Mouse (Mus musculus) midbrain, embryonic 15.5 days (tissue): ENCODE data around the gene Jam3. TPM values are rescaled to one million over a fixed set of nuclear protein-coding genes. Genes with fewer than 3 reads are reported as not detected.
"Not testable (repeated sequence)": the region's sequence is repeated elsewhere in the genome, so short reads cannot be mapped to it uniquely, and the experiment has no call there.

ENCODE experiments used
- ATAC-seq: fragments of 200-750 bp; cut with Nextera tagmentation; replicated peaks from 2 replicates; pipeline ENCODE4 v1.8.0; 2017; ENCODE audit warnings: moderate TSS enrichment
- H3K27ac ChIP-seq: fragments of 300-500 bp; sonication (generic); 2 replicates; pipeline ENCODE4 v1.5.1; 2015; ENCODE audit warnings: mild to moderate bottlenecking, inconsistent platforms
- H3K27me3 ChIP-seq: fragments of 300-500 bp; sonication (generic); replicated peaks from 2 replicates; pipeline ENCODE4 v1.6.1; 2015; ENCODE audit warnings: inconsistent platforms
- H3K36me3 ChIP-seq: fragments of 300-500 bp; sonication (generic); replicated peaks from 2 replicates; pipeline ENCODE4 v1.6.1; 2015; ENCODE audit warnings: inconsistent platforms
- H3K4me1 ChIP-seq: fragments of 300-500 bp; sonication (generic); 2 replicates; pipeline ENCODE4 v1.6.1; 2015; ENCODE audit warnings: inconsistent platforms
- H3K4me2 ChIP-seq: fragments of 300-500 bp; sonication (generic); 2 replicates; pipeline ENCODE4 v1.6.1; 2015; ENCODE audit warnings: inconsistent platforms, mild to moderate bottlenecking, moderate library complexity
- H3K4me3 ChIP-seq: fragments of 300-500 bp; sonication (generic); 2 replicates; pipeline ENCODE4 v1.5.1; 2015; ENCODE audit warnings: mild to moderate bottlenecking, inconsistent platforms
- H3K9ac ChIP-seq: fragments of 300-500 bp; sonication (generic); 2 replicates; pipeline ENCODE4 v1.6.1; 2015; ENCODE audit warnings: mild to moderate bottlenecking, inconsistent platforms
- H3K9me3 ChIP-seq: fragments of 300-500 bp; sonication (generic); 2 replicates; pipeline ENCODE4 v1.6.1; 2016; ENCODE audit warnings: inconsistent platforms
- WGBS: fragments of 180-500 bp; shearing (Covaris S2); methylation state at CpG from one replicate; pipeline ENCODE4 v1.1.7; 2015; ENCODE audit warnings: mixed read lengths; 5-methylcytosine and 5-hydroxymethylcytosine counted together
- polyA plus RNA-seq: library from polyadenylated mRNA; unstranded; fragments of >200 nt; fragmentation: Nextera tagmentation; extraction: Ambion mirVana; gene quantifications from 2 replicates; pipeline ENCODE4 v1.2.1, GENCODE M21; 2015

The Jam3 gene
- polyA plus RNA-seq, 1 experiment from 2014 or later, result 52.2 TPM

DNA sequence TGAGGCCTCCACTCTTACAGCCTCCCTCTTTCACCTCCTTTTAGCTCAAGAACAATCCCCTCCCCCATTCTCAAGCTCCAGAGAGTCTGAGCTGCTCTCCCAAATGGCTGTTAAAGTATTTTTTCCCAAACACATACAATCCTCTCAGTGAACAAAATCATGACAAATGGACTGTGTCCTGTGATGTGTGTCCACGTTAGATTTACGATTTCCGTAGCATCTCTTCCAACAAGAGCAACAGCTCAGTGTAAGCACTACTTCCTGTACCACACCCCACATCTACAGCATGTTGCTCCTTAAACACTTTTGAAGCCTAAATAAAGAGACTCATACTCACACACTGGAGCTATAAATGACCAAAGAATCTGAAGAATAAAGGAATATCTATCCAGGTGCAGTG, 10.4 kb upstream of the Jam3 start:
- no peaks in the 10 kb centered on the region for H3K36me3 ChIP-seq
- no peaks in the 10 kb centered on the region for H3K9me3 ChIP-seq
- no peak overlapping the region for H3K9ac ChIP-seq
- no peak overlapping the region for H3K27ac ChIP-seq
- 81% methylated on average over 3 of the region's 3 CpGs for WGBS
- no peaks in the 10 kb centered on the region for H3K27me3 ChIP-seq
- no peak for ATAC-seq
- H3K4me1 ChIP-seq, result no peaks in the 10 kb centered on the region
- no peak overlapping the region for H3K4me3 ChIP-seq
- H3K4me2 ChIP-seq, result no peak overlapping the region

DNA sequence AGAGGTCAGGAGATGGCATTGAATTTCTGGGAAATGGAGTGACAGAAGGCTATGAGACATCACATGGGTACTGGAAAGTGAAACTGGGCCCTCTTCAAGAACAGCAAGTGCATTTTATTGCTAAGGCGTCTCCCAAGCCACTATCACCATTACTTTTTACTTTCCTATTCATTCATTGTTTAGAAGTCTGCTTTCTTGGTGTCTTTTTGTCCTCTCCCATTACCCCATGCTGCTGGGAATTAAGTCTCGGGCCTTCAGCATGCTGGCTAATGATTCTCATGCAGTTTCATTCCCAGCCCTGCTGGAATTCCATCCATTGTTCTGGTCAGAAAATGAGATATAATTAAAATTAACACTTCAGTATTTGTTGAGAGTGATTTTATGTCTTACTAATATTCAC, 9.7 kb upstream of the Jam3 start:
- 12% methylated on average over 2 of the region's 2 CpGs for WGBS
- H3K4me2 ChIP-seq, result no peak overlapping the region
- H3K27me3 ChIP-seq, result no peaks in the 10 kb centered on the region
- no peak for ATAC-seq
- H3K9me3 ChIP-seq, result no peaks in the 10 kb centered on the region
- H3K36me3 ChIP-seq, result no peaks in the 10 kb centered on the region
- no peak overlapping the region for H3K27ac ChIP-seq
- H3K4me1 ChIP-seq, result no peaks in the 10 kb centered on the region
- H3K9ac ChIP-seq, result no peak overlapping the region
- H3K4me3 ChIP-seq, result no peak overlapping the region

DNA sequence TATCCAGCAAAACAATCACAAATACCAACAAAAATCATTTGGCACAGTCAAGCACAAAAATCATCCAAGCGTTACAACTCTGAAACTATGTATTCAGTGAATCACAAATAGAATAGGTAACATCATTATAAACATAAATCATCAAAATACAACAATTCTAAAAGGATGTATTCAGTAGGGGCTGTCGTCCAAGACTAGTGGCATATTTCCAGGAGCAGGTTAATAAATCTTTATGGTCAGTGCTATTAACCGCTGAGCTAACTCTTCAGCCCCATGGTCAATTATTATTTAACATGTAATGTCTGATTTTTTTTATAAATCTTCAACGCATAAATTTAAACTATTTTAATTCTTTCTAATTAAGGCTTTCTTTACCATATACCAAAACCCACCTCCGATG, 8.4 kb upstream of the Jam3 start:
- not testable (repeated sequence) for H3K4me1 ChIP-seq, H3K27me3 ChIP-seq, H3K9ac ChIP-seq, H3K4me2 ChIP-seq, H3K36me3 ChIP-seq, H3K4me3 ChIP-seq, H3K27ac ChIP-seq, ATAC-seq, H3K9me3 ChIP-seq
- 91% methylated on average over 5 of the region's 5 CpGs for WGBS

DNA sequence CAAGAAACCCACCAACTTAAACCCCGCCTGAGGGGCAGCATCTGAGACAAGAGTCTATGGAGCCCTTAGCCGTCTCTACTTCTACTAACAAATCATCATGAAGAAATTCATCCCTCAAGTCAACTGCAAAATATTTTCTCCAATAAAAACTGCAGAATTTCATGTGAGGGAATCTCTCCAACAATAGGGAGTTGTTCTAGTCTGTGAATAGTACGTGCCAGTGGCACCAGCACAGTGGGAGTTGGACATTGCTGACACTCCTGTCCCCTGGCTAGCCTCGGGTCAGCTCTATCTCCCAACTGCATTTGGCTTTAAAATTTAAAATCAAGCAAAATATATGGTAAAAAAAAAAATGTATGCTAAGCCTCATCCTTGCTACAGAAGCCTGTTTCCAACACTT, 1.4 kb downstream of the Jam3 start:
- no peak for ATAC-seq
- 46% methylated on average over 4 of the region's 4 CpGs for WGBS
- Histone ChIP-seq H3K27me3 (no peaks in the 10 kb centered on the region), H3K9me3 (no peaks in the 10 kb centered on the region), H3K9ac (no peak overlapping the region), H3K4me1 (peaks cover 55% of the 10 kb centered on the region), H3K4me2 (peak overlapping the region; percentile 80), H3K27ac (no peak overlapping the region), H3K4me3 (peak overlapping the region; percentile 74), H3K36me3 (no peaks in the 10 kb centered on the region)

DNA sequence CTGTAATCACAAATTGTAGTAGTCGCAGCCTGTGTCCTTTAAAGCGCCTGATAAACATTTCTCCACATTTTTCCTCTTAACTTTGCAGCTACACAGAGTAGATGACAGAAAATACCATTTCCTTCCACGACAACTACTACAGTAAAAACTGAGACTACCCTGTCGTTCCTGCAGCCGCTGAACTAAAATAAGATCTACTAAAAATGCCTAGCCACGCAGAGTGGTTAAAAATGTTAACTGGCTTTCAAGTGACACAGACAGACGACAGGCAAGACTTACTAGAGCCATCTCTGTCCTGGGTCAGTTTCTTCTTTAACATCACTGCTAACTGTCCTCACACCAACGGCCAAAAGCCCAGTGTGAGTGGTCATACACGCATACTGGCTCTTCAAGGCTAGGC, 5.4 kb downstream of the Jam3 start:
- Histone ChIP-seq H3K4me2 (peak overlapping the region; percentile 12; the same call in 1 of the 2 replicates), H3K36me3 (no peaks in the 10 kb centered on the region), H3K27me3 (no peaks in the 10 kb centered on the region), H3K27ac (0 out of 2 replicates have a peak overlapping the region, but pooled peaks have one; percentile 35), H3K9me3 (no peaks in the 10 kb centered on the region), H3K4me3 (no peak overlapping the region), H3K9ac (no peak overlapping the region), H3K4me1 (peaks cover 57% of the 10 kb centered on the region)
- WGBS, result 39% methylated on average over 9 of the region's 9 CpGs
- no peak for ATAC-seq

DNA sequence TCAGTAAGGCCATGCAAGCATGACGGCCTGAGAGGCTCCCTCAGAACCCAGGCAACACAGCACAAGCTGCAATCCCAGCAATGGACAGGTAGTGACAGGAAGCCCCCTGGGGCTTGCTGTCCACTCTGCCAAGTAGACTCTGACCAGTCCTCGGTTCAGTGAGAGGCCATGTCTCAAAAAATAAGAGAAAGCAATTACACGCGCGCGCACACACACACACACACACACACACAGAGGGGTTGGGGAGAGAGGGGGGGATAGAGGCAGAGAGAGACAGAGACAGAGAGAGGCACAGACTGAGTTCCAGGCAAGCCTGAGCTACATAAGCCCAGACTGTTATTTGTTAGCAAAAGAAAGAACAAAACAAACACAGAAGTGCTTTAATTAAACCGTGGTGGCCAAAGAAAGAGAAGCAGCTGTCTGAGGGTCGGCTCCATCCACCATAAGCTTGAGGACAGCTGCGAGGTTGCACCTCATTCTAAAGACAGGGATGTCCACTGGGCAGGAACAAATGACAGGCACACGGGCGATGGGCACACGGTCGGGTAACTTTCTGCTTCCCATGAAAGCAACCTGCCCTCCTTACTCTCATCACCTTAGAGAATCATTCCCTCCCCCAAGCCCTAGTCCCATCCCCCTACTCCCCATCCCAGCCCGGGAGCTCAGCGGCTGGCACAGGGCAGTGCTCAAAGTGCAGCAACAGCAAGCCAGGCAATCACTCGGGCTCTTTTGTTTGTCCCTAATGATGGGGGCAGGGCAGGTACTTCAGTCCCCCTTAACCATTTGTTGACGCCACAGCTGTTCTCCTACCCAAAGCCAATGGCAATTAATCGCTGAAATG, 6.4 kb downstream of the Jam3 start:
- 16% methylated on average over 18 of the region's 18 CpGs for WGBS
- peak overlapping the region; percentile 46 for H3K27ac ChIP-seq
- H3K4me3 ChIP-seq, result no peak overlapping the region; the same call in none of the 2 replicates

DNA sequence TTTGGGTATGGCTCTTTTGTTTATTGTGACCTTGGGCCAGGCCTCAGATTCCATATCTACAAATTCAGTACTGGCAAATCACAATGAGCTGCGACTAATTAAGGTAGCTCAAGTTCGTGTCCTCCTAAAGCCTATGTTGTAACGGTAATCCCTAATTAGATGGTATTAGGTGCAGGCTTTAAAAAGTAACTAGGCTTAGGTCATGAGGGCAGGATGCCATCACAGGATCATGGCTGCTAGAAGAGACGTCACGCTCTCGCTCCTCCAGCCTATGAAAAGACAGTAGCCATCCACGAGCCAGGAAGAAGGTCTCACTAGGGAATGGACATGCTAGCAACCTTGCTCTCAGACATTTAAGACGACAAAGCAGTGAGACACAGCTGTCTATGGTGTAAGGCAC, 7.3 kb downstream of the Jam3 start:
- Histone ChIP-seq H3K9me3 (no peaks in the 10 kb centered on the region), H3K4me1 (peaks cover 41% of the 10 kb centered on the region), H3K36me3 (no peaks in the 10 kb centered on the region), H3K27me3 (no peaks in the 10 kb centered on the region), H3K9ac (no peak overlapping the region), H3K4me2 (peak overlapping the region; percentile 35; the same call in 1 of the 2 replicates), H3K27ac (no peak overlapping the region), H3K4me3 (no peak overlapping the region)
- WGBS, result 70% methylated on average over 8 of the region's 8 CpGs
- ATAC-seq, result no peak

More for the DNA sequence above, 6.4 kb downstream of the Jam3 start:
- Histone ChIP-seq H3K4me1 (peaks cover 49% of the 10 kb centered on the region), H3K27me3 (no peaks in the 10 kb centered on the region), H3K36me3 (no peaks in the 10 kb centered on the region), H3K9ac (no peak overlapping the region), H3K9me3 (no peaks in the 10 kb centered on the region), H3K4me2 (peak overlapping the region; percentile 35)
- ATAC-seq, result peak; percentile 70

DNA sequence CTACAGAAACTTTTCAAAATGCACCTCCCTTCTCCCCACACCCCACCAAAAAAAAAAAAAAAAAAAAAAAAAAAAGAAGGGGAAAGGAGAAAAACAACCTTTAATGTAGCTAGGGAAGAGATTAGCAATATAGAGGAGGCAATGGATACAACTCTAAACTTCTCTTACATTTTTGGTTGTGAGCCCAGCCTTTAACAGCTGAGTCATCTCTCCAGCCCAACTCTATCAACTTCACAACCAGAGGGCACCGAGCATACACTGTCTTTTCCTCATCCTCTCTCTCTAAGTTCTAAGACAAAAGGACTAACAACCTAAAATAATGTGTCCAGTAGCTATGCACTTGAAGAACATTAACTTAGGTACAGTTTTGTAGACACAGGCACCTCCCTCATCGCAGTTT, 8.4 kb downstream of the Jam3 start:
- Histone ChIP-seq H3K9me3 (no peaks in the 10 kb centered on the region), H3K27me3 (no peaks in the 10 kb centered on the region), H3K4me2 (no peak overlapping the region), H3K4me3 (no peak overlapping the region), H3K27ac (no peak overlapping the region), H3K4me1 (peaks cover 35% of the 10 kb centered on the region), H3K36me3 (0 out of 2 replicates have a peak, but pooled peaks cover under 1% of the 10 kb centered on the region), H3K9ac (no peak overlapping the region)
- no peak for ATAC-seq
- WGBS, result 95% methylated on average over 2 of the region's 2 CpGs

DNA sequence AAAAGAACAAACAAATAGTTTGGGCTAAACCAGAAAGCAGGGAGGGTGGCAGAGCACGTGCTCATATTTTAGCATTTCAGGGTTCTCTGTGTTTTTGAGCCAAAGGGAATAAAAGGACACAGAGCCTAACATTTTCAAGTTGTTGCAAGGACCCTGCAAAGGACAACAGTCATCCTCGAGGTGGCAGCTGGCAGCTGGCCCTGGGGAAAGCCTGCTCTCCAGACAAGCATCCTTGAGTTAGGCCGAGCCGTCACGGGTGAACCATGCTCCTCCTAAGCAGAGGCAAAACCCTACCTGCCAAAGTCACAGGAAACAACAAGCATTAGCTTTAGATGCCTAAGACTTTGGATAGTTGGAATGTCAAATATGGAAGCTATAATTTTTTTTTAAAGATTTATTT, 10.2 kb downstream of the Jam3 start:
- H3K9me3 ChIP-seq, result no peaks in the 10 kb centered on the region
- 0 out of 2 replicates have a peak, but pooled peaks cover 4% of the 10 kb centered on the region for H3K36me3 ChIP-seq
- H3K4me1 ChIP-seq, result peaks cover 18% of the 10 kb centered on the region
- H3K27ac ChIP-seq, result no peak overlapping the region
- H3K9ac ChIP-seq, result no peak overlapping the region
- H3K4me3 ChIP-seq, result no peak overlapping the region
- no peak overlapping the region for H3K4me2 ChIP-seq
- no peaks in the 10 kb centered on the region for H3K27me3 ChIP-seq
- WGBS, result 74% methylated on average over 5 of the region's 5 CpGs
- no peak for ATAC-seq

DNA sequence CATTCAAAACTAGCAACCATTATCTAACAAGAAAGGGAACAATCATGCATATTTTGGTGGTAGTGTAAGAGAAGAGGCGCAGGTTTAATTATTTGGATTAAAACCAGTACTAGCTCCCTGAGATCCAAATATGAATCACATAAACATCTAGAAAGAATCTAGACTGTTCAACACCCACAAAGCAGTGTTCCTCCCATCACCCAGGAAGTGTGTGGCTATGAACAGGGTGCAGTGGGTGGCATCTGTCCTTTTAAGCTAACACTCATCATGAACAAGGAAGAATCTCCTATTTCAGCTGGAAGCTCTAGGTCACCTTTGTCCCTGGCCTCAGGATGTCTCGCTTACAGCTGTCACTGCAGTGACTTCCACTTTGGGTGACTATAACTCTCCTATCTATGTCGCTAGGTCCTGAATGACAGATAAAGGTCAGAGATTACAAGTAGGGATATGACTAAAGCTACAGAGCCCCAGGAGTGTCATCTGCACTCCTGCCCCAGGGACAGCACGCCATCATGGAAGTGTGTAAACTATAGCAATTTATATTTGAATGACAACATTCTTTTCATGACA, 10.9 kb downstream of the Jam3 start:
- WGBS, result 91% methylated on average over 4 of the region's 4 CpGs
- no peak overlapping the region for H3K4me3 ChIP-seq
- H3K4me2 ChIP-seq, result no peak overlapping the region
- no peaks in the 10 kb centered on the region for H3K27me3 ChIP-seq
- H3K36me3 ChIP-seq, result 0 out of 2 replicates have a peak, but pooled peaks cover 4% of the 10 kb centered on the region
- H3K27ac ChIP-seq, result no peak overlapping the region
- H3K4me1 ChIP-seq, result peaks cover 13% of the 10 kb centered on the region
- ATAC-seq, result no peak
- no peak overlapping the region for H3K9ac ChIP-seq
- no peaks in the 10 kb centered on the region for H3K9me3 ChIP-seq

DNA sequence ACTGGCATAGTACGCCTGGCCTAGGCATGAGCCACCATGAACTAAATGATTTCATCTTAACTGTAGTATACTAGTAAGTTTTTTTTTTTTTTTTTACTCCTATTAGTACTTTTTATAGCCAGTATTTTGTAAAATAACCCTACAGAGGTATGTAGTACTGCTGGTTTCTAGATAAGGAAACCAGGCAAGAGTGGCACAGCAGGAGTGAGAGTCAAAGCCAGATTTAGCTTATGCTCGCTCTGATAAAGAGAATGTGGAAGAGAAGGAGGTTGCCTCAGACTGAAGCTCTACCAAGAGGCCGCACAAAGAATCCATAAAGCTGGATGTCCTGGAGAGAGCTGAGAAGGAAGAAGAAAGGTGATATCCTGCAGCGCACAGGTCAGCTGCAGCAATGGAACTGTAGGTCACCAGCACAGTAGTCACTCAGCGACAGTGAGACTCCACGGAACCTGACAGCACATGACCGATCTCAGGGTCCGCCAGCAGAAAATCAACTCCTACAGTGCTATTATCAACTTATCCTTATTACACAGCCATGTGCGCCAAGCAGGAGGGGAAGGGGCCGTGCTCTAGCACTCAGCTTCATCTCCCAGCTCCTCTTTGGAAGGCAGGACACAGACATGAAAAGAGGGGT, 14.7 kb downstream of the Jam3 start:
- H3K4me1 ChIP-seq, result no peaks in the 10 kb centered on the region
- no peak for ATAC-seq
- H3K9ac ChIP-seq, result no peak overlapping the region
- no peak overlapping the region for H3K4me2 ChIP-seq
- H3K4me3 ChIP-seq, result no peak overlapping the region
- no peaks in the 10 kb centered on the region for H3K9me3 ChIP-seq
- H3K27ac ChIP-seq, result no peak overlapping the region
- WGBS, result 91% methylated on average over 10 of the region's 10 CpGs
- no peaks in the 10 kb centered on the region for H3K27me3 ChIP-seq
- 0 out of 2 replicates have a peak, but pooled peaks cover 4% of the 10 kb centered on the region for H3K36me3 ChIP-seq

DNA sequence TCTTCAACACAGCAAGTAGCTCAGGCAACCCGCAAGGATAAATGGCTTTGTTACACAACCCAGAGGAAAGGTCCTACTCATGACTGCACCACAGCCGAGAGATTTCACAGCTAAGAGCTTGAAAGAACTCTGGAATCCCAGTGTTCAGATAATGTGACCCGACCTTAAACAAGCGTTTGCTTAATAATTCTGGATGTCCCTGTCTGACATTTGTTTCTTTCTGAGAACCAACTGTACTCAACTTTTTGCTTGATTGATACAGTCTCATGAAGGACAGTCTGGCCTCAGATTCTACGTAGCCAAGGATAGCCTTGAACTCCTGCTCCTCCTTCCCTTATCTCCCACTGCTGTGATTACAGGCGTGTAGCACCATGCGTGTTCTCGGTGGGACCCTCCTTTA, 18.6 kb downstream of the Jam3 start:
- H3K27ac ChIP-seq, result no peak overlapping the region
- no peak for ATAC-seq
- 0 out of 2 replicates have a peak, but pooled peaks cover 1% of the 10 kb centered on the region for H3K36me3 ChIP-seq
- H3K9ac ChIP-seq, result no peak overlapping the region
- H3K4me1 ChIP-seq, result no peaks in the 10 kb centered on the region
- 86% methylated on average over 8 of the region's 8 CpGs for WGBS
- H3K9me3 ChIP-seq, result no peaks in the 10 kb centered on the region
- H3K27me3 ChIP-seq, result no peaks in the 10 kb centered on the region
- no peak overlapping the region for H3K4me2 ChIP-seq
- H3K4me3 ChIP-seq, result no peak overlapping the region
